Mouse (Mus musculus) embryonic fibroblast, embryonic 13.5 days (primary cell): ENCODE data around the gene Hdgf.

Experiments
- CTCF ChIP-seq: IDR thresholded peaks from 2 replicates; pipeline ENCODE4 v1.5.1; 2011; ENCODE audit warnings: mild to moderate bottlenecking, control low read depth, low read length, moderate library complexity, borderline replicate concordance; ENCODE audit not compliant: insufficient read depth
- POLR2A ChIP-seq: IDR thresholded peaks from 2 replicates; pipeline ENCODE4 v1.6.1; 2011; ENCODE audit warnings: low read depth, mild to moderate bottlenecking, control low read depth, low read length, moderate library complexity

GRCm38 (mm10) chr3:87951946-87952345 is 45.8 kb downstream of the Hdgf start:
- no peak for TF ChIP-seq CTCF
- no peak for TF ChIP-seq POLR2A
